Mouse (Mus musculus) left cerebral cortex, adult 8-10 months (tissue): Measurements from ENCODE around the gene Kif5c. TPM values are rescaled to one million over a fixed set of nuclear protein-coding genes. Genes with fewer than 3 reads are reported as not detected.

Experiments
- DNase-seq, 2 experiments: peaks; one replicate each; pipeline ENCODE4 v3.0.0; 2022; ENCODE audit warnings: low spot score in 2 of 2
- total RNA-seq, 4 experiments: library from RNA; stranded (reverse); gene quantifications; 2 replicates each; pipeline ENCODE4 v1.2.4; 2022

The Kif5c gene
- total RNA-seq, 4 experiments from 2014 or later, result 526 to 565 (median 546) TPM

DNA sequence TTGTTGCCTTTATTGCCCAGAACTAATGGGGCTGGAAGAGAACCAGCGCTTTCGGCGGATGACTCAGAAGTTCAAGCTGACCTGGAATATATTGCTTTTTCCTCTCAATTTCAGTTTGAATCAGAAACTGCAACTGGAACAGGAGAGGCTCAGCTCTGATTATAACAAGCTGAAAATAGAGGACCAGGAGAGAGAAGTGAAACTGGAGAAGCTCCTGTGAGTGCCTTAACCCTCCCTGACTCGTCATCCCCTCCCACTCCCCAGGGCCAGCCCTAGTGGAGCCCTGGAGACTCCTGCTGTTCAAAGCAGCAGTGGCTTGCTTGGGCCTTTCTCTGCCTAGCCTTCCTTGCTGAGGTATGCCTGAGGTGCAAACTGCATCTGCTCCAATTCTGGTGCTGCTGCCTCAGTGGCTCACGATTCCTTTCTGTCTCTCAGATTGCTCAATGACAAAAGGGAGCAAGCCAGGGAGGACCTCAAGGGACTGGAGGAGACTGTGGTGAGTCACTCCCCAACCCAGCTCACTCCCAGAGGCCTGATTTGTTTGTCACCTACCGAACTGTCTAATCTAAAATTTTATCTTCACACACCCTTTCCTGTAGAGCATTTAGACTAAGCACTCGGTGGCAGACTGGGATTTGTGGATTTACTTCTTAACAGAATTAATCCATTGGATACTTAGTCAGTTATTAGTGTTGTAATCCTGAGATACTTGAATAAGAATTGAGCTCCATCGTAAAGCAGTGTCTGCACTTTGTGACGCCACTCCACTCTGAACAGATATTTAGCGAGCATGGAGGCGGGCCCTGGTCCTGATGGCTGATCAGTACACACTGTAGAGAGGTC lies 125.4 kb downstream of the Kif5c start:
- DNase-seq, result no peak

DNA sequence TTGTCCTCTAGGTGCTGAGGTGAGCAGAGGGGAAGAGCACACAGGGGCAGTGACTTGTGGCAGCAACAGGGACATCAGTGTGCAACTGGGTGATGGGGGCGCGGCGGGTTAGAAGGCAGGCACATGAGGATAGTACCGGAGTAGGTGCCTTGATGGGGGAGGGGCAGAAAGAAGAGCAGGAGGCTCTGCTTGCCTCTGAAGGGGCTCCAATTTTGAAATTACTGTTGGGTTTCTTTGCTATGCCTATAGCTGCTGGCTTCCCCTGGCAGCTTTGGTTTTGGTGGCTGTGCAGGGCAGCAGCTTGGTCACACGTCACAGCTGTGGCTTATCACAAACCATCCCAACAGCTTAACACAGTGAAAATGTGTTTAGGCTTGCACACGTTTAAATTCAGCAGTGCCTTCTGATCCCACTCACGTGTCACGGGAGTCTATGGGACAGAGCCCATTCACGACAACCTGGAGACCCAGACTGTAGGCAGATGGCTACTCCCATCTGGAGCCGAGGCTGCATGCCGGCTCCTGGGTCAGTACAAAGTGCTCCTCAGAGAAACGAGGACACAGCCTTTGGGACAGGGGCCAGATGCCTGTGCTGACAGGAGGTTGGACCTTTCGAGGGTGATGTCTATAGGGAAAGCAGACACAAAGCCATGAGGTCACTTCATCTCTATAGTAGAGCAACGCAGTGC lies 126.1 kb downstream of the Kif5c start:
- no peak for DNase-seq

DNA sequence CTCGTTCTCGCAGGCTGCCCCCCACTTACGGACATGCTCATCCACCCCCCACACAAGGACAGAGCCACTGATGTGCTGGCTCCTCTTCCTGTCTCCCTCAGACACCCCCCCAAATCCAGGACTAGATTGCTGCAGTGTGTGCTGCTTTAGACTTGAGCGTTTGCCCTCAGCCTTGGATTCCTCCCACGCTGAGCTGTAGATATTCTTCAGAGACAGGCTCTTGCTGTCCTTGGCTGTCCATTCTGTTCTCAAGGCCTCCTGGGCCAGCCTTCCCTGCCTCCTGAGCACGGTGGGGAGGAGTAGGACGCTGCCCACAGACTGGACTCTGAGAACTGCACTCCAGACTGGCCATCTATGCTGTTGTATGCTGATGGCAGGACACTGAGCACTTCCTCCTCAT lies 127.8 kb downstream of the Kif5c start:
- DNase-seq, result no peak

DNA sequence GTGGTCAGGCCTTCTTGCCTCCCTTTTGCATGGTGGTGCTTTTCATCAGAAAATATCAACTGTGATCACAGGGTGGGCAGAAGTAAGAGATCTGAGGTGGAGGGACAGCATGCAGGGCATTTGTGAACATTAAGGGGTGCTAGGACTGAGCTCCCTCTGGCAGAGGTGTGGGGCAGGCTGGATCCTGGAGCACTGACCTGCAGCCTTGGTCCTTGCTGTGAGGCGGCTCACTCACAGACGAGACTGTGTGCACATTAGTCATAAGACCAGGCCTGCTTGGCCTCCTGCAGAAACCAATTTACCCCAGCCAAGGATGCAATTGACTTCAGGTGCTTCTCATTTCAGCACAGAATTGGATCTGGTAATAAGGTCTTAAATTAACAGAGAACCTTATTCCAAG lies 128.6 kb downstream of the Kif5c start:
- no peak for DNase-seq

DNA sequence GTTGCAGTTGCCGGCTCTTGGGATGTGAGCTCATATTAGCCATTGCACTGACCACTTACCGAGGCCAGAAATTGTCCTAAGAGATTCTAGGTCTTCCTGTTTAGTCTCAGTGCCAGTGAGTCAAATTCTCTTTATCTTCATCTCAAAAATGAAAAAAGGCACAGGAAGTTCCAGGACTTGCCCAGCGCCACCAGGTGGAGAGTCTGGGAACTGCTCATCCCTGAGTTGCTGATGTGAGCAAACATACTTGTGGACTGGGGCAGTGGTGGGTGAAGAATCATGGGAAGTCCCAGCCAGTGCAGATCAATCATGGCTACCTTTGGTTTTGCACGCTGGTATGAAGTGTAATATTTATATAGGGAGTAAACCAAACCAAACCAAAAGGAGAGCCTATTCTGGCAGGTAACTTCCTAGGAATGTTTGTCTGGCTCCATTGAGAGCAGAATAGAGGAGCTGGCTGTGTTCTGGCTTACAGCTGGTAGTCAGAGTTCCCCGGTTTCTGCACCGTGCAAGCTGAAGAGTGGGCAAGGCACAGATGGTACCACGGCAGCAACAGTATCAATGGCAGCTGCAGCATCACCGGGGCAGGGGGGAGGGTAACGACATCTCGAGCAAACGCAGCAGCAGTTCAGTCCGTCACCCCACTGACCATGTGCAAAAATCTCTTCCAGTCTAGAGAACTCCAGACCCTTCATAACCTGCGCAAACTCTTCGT lies 129.7 kb downstream of the Kif5c start:
- DNase-seq, result peak in 1 of 2 experiments; percentile 62

DNA sequence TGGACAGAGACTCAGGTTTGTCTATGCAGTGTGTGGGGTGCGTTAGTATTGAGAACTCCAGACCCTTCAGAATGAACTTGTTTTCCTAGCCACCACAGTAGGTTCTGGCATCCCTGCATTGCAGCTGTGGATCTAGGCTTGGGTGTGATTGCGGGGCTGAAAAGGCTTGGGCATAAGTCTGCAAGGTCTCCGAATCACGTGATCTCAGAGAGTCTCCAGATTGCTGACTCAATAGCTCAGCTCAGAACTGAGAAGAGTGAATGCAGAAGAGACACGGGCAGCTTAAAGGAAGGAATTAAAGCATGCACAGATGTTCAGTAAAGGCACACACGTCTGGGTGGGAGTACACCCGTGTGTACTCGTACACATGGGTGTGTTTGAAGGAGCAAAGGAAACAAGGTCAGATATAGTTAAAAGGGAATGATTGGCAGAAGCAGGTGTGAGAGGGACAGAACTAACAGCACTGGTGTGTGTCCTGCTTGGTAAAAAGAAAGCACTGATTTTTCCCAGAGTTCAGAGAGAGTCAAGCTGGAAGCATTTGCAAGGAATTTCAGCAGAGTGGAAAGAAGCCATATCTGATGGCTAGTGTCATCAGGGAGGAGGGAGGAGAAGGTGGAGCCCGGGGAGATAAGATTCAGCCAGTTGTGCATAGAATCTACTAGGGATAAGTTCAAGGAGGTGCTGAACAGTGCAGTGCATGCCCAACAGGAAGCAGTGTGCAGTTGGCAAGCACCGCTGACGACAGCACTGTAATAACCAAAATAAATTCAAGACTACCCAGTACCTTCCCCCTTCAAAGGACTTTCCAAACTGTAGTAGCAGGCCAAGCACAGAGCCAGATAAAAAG lies 130.9 kb downstream of the Kif5c start:
- no peak for DNase-seq

DNA sequence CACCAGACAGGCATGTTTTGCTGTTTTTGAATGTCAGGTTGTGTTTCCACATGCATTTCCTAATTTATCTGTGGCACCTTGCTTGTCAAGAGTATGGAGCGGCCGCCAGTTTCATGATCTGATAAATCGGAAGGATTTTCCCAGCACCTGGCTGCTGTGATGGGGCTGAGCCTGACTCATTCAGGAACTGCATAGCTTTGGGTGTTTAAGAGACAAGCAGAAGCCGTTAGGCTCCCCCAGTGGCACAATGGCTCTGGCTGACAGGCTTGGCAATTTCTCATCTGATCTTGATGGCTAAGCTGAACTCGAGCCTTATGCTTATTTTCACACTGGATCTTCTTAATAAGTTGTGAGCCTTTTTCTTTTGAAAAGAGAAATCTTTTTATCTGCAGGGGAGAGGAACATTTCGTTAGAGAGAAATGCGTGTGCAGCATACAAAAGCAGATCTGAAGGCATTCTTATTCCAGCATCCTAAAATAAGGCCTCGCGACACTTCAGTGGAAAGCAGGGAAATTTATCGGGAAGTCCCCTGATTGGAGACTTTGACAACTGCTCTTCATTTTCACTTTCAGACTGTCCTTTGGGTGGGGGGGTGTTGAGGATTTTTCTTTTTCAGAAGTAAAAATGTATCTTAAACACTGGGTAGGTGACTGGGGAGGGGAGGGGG lies 132.6 kb downstream of the Kif5c start:
- DNase-seq, result no peak

DNA sequence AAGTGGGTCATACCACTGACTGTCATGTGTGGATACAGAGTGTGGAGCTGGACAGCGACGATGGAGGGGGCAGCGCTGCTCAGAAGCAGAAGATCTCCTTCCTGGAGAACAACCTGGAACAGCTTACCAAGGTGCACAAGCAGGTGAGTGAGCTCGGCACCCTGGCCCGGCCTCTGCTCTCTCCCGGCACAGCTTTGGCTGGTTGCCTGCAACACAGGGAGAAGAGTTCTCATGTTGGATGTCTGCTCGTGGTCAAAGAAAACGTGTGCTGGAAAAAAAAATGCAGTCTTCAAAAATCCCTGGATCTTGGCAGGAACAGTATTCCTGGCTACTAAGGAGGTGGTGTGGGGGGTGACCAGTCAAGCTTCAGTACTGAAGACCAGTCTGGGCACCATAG lies 133.1 kb downstream of the Kif5c start:
- DNase-seq, result no peak

DNA sequence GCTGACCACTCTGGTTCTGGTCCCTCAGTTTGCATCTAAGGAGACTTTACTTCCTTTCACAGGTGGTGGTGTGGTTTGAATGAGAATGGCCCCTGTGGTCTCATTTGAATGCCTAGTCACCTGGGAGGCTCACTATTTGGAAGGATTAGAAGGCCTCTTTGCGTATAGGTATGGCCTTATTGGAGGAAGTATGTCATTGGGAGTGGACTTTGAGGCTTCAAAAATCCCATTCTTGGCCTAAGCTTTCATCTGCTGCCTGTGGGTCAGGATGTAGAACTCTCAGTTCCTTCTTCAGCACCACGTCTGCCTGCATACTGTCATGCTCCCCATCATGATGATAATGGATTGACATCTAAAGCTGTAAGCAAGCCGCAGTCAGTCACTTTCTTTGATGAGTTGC lies 134.0 kb downstream of the Kif5c start:
- DNase-seq, result no peak

DNA sequence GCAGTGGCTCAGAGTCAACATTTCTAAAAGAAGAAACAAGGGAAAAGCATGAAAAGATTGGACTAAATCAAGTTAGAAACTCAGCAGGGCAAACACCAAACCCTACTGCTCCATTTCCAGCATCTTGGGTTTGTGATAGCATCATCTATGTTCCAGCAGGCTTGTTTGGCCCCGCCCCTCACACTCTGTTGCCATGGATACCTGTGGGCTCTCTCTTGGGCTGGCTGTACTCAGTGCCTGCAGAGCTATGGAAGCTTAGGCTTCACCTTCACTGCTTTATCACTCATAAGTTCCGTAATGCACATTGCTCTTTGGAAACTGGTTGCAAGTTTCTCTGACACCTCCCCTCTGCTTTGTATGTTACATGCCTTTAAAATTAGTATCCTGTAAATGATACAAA lies 136.0 kb downstream of the Kif5c start:
- DNase-seq, result no peak

DNA sequence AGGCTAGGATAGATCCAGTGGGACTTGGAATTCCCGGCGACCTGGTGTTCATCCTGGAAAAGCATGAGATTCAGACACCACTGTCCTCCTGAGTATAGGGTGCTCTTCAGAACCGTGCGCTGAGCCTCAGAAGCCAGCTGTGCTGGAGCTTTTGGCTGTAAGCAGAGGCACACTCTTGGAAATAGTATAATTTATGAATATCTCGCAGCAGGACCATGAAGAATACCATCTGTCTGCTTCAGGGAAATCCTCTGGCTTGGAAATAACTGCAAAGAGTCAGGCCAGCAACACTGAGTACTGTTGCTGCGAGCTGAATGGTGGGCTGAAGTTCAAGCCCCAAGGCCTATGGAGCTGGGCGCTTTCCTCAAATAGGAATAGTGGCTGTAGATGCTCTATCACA lies 138.5 kb downstream of the Kif5c start:
- DNase-seq, result no peak

DNA sequence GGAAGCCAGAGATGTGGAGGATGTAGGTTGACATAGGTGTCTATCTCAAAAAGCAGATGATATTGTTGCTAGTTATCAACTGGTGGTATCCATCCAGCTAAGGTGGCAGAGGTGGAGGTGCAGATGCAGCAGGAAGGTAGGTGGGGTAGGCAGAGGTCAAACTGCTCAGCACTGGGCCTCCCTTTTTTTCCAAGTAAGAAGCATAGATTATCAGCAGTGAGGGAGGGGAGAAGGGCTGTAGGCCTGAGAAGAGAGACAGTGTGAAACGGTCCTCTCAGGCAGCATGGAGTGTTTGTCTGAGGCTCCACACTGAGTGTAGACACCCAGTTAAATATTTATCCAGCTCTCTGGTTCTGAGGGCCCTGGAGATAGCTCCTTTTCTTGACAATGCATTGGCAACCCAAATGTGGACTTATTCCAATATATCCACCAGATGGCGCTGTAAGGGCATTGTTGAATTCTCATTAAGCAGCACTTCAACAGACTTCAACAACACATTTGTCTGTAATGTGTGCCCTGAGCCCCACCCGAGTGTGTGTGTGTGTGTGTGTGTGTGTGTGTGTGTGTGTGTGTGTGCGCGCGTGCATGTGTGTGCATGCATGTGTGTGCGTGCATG lies 145.3 kb downstream of the Kif5c start:
- DNase-seq, result no peak

DNA sequence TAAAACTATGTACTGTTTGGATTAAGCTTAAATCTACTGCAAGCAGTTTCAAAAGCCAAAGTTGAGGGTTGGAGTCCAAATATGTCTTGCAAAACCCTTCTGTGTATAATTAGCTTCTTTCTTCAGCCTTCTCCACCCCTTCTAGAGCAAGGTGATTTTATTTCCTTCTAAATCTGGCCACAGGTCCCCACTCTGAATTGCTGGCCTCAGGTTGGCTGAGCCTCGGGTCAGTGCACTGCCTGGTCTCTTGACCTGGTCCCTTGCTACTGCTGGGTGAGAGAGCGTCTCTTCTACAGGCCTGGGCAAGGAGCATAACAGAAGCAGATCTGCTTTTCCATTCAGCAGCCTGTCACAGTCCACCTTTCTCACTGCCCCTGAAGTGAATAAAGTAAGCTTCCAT lies 149.8 kb downstream of the Kif5c start:
- no peak for DNase-seq

DNA sequence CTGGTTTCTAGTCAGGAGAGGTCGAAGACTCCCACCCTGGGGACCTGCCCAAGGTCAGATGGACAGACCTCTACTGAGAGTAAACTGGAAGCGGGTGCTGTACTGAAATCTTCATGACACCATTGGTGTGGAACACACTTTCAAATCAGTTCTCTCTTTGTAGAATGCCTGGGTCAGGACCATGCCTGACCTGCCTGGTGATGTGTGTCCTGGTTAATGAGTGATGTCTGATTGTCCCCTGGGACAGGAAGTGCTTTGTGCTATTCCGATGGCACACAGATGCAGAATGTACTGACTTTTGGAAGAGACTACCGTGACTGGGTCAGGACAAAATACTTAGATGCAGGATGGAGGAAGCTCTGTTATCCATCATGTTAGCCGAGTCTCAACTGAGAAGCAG lies 151.3 kb downstream of the Kif5c start:
- no peak for DNase-seq

DNA sequence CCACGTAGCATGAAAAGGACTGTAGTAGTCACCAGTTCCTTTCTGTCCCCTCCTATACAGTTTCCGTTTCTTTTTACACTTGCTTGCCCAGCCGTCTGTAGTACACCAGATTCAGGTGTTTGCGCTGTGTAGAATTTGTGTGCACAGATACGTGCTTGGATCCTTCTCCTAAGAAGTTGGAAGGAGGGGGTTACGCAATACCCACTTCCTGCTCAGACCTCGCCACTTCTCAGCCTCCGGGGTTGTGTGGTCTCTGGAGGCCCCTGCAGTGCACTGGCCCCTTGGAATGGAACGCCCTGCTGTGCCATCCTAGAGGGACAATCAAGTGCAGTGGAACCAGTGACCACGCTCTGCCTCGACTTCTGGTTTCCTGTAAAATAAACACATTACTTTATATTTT lies 152.1 kb downstream of the Kif5c start:
- DNase-seq, result no peak

DNA sequence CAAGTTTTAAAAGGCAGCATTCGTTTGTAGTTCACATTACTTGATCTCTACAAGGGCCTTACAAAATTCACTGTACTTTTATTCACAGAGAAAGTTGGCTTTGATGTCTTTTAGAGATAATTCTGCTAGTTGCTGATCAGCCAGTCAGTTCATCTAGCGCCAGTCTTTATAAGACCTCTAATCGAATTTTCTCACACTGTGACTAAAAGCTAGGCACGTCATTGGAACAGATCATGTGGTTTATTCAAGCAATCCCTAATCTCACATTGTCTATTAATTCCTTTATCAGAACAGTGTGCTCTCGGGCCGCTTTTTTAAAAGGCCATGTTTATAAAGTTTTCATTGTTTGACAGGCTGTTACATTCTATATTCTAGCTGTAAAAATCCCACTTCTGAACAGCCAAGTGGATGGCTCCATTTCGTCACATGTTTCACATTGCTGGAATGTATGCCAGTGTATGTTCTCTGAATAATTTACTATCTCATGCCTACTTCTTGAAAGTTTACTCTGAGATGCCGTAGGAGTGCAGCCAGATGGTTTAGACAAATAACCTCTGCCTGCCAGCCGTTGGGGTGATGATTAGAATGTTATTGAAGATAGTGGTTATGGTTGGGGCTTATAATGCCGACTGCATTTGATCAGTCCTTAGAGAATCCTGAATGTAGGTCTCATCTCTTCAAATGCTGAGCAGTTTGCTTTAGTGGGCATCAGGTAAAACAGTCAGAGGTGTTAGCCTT lies 154.3 kb downstream of the Kif5c start:
- no peak for DNase-seq

DNA sequence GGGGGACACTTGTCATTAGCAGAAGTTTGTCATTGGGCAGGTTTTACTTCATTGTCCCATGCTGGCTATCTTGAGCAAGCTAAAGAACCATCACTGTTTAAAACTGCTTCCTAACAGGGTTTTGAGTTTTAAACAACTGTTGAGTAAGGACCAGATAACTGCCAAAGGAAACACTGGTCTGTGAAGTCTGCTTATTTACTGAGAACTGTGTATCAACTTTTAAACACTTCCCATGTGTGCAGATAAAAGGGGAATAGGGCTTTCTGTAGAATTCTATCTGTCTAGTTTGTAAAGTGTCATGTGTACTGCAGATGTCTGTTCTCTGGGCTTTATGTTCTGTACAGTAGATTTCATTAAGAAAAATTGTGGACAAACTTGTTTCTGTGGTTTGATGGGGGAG lies 155.1 kb downstream of the Kif5c start:
- DNase-seq, result no peak

DNA sequence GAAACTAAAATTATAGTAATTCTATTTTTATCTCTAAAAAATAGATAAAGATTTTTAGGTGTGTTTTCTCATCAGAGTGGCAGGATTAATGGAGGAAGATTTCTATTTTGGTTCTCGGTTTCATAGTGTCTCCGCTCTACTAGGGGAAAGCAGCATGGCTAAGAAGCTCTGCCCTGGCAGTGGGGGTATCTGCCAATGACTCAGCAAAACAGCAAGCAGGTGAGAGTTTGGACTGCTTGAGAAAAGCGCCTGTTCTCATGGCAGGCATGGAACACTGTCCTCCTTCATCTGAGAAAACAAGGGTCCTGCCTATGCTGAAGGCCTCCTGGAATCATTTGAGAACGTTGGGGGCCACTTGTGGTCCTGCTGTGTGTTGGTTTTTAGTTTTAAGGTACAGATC lies 156.1 kb downstream of the Kif5c start:
- no peak for DNase-seq

DNA sequence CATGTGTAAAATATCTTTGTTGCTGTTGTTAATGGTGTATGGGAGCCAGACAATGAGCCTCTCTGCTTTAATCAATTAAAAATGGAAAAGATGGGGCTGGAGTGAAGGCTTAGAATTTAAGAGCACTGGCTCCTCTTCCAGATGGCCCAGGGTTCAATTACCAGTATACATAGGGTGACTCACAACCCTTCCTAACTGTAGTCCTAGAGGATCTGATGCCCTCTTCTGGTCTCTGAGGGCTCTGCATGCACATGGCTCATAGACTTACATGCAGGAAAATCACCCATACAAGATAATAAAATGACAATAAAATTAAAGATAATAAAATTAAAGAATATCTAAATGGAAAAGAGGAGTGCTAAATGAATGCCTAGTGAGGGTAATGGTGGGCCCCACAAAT lies 156.6 kb downstream of the Kif5c start:
- no peak for DNase-seq

DNA sequence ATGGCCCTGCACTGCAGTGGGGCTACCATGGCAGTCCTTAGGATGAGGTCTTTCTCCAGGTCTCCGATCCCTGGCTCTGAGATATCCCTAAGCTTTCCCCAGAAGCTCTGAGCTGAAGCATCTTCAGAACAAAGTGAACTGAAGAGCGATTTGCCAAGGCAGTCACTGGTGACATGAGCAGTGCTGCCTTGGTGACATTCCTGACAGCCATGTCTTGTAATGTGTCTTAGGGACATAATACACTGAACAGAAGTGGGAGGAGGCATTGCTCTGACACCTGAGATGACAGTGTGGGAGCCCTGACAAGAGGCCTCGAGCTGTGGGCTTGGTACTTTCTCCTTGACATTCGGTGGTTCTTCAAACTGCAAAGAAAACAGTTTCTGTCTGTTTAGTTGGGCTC lies 157.3 kb downstream of the Kif5c start:
- DNase-seq, result no peak
